Mouse (Mus musculus) limb, embryonic 14.5 days (tissue): ENCODE data around the gene Arhgef25. TPM values are rescaled to one million over a fixed set of nuclear protein-coding genes. Genes with fewer than 3 reads are reported as not detected.

Source experiments
- ATAC-seq: fragments of 200-750 bp; cut with Nextera tagmentation; 2 replicates; pipeline ENCODE4 v1.8.0; 2017; ENCODE audit warnings: low read depth, moderate number of reproducible peaks, moderate TSS enrichment; ENCODE audit not compliant: low FRiP score
- DNase-seq: peaks from one replicate; pipeline ENCODE4 v3.0.0-alpha.2; 2015; ENCODE audit warnings: low spot score
- H3K27ac ChIP-seq: fragments of 300-500 bp; sonication (generic); replicated peaks from 2 replicates; pipeline ENCODE4 v1.5.1; 2014; ENCODE audit warnings: low read depth, mild to moderate bottlenecking, low read length, moderate library complexity, mixed read lengths
- H3K27me3 ChIP-seq: fragments of 300-500 bp; sonication (generic); 2 replicates; pipeline ENCODE4 v1.6.1; 2014; ENCODE audit warnings: low read length, mixed read lengths; ENCODE audit not compliant: control insufficient read depth, insufficient read depth
- H3K36me3 ChIP-seq: fragments of 300-500 bp; sonication (generic); 2 replicates; pipeline ENCODE4 v1.6.1; 2014; ENCODE audit warnings: mild to moderate bottlenecking, low read length, moderate library complexity, mixed read lengths; ENCODE audit not compliant: control insufficient read depth, insufficient read depth
- H3K4me1 ChIP-seq: fragments of 300-500 bp; sonication (generic); 2 replicates; pipeline ENCODE4 v1.6.1; 2014; ENCODE audit warnings: antibody characterized with exemption, low read length, mixed read lengths; ENCODE audit not compliant: control insufficient read depth, insufficient read depth
- H3K4me2 ChIP-seq: fragments of 300-500 bp; sonication (generic); replicated peaks from 2 replicates; pipeline ENCODE4 v1.6.1; 2014; ENCODE audit warnings: low read depth, mild to moderate bottlenecking, low read length, moderate library complexity; ENCODE audit not compliant: severe bottlenecking
- H3K4me3 ChIP-seq: fragments of 300-500 bp; sonication (generic); replicated peaks from 2 replicates; pipeline ENCODE4 v1.5.1; 2014; ENCODE audit warnings: low read length
- H3K9ac ChIP-seq: fragments of 300-500 bp; sonication (generic); 2 replicates; pipeline ENCODE4 v1.6.1; 2014; ENCODE audit warnings: mild to moderate bottlenecking, low read depth, low read length, moderate library complexity; ENCODE audit not compliant: severe bottlenecking
- H3K9me3 ChIP-seq: fragments of 300-500 bp; sonication (generic); 2 replicates; pipeline ENCODE4 v1.6.1; 2016; ENCODE audit warnings: low read length; ENCODE audit not compliant: control insufficient read depth
- POLR2A ChIP-seq: fragments of 200-500 bp; IDR thresholded peaks from 2 replicates; pipeline ENCODE4 v1.8.0; 2012; ENCODE audit warnings: inconsistent platforms, mild to moderate bottlenecking, moderate library complexity, borderline replicate concordance; ENCODE audit not compliant: insufficient read depth, insufficient read length; ENCODE audit errors: extremely low read depth
- WGBS: fragments of 180-500 bp; shearing (Covaris S2); extraction: QIAGEN DNeasy Blood & Tissue Kit; methylation state at CpG from one replicate; pipeline ENCODE4 v1.1.7; 2014; 5-methylcytosine and 5-hydroxymethylcytosine counted together
- polyA plus RNA-seq, 2 experiments: library from polyadenylated mRNA; depleted of rRNA in 1 of 2; stranded (reverse) in 1 of 2; unstranded in 1 of 2; fragments of >200 nt; fragmentation: Nextera tagmentation in 1 of 2; extraction: Ambion mirVana in 1 of 2; gene quantifications; 2 replicates each; pipeline versions ENCODE4 v1.2.1 to v1.2.3; 2012 to 2014

Arhgef25 gene
- polyA plus RNA-seq, 2 experiments = 86.8 to 228 TPM

GRCm38 (mm10) chr10:127185101-127185500, 4.8 kb downstream of the Arhgef25 start:
- no peak for TF ChIP-seq POLR2A
- no peak overlapping the region for H3K27ac ChIP-seq
- ATAC-seq = no peak
- H3K9ac ChIP-seq = no peak overlapping the region
- no peak overlapping the region for H3K4me3 ChIP-seq
- peaks cover 17% of the 10 kb centered on the region for H3K4me1 ChIP-seq
- no peaks in the 10 kb centered on the region for H3K9me3 ChIP-seq
- no peak for DNase-seq
- no peak overlapping the region for H3K4me2 ChIP-seq
- H3K27me3 ChIP-seq = peaks cover 9% of the 10 kb centered on the region
- peaks cover 53% of the 10 kb centered on the region for H3K36me3 ChIP-seq
- 77% methylated on average over 9 of the region's 9 CpGs for WGBS

GRCm38 (mm10) chr10:127183759-127184158, 6.1 kb downstream of the Arhgef25 start:
- DNase-seq (no peak), ATAC-seq (no peak)
- Histone ChIP-seq H3K4me2 (no peak overlapping the region), H3K9me3 (no peaks in the 10 kb centered on the region), H3K4me1 (peaks cover 17% of the 10 kb centered on the region), H3K4me3 (no peak overlapping the region), H3K36me3 (peaks cover 53% of the 10 kb centered on the region), H3K27ac (no peak overlapping the region), H3K27me3 (peaks cover 22% of the 10 kb centered on the region), H3K9ac (no peak overlapping the region)
- WGBS = 17% methylated on average over 16 of the region's 20 CpGs
- no peak for TF ChIP-seq POLR2A

GRCm38 (mm10) chr10:127182624-127183023, 7.3 kb downstream of the Arhgef25 start:
- no peaks in the 10 kb centered on the region for H3K9me3 ChIP-seq
- 86% methylated on average over 4 of the region's 4 CpGs for WGBS
- peaks cover 53% of the 10 kb centered on the region for H3K36me3 ChIP-seq
- DNase-seq = no peak
- no peak overlapping the region for H3K27ac ChIP-seq
- peaks cover 33% of the 10 kb centered on the region for H3K27me3 ChIP-seq
- ATAC-seq = no peak
- peaks cover 22% of the 10 kb centered on the region for H3K4me1 ChIP-seq
- no peak overlapping the region for H3K4me2 ChIP-seq
- H3K4me3 ChIP-seq = no peak overlapping the region
- TF ChIP-seq POLR2A = no peak
- H3K9ac ChIP-seq = no peak overlapping the region

- no peak for TF ChIP-seq POLR2A
- ATAC-seq (no peak), DNase-seq (no peak)
- Histone ChIP-seq H3K4me1 (peaks cover 19% of the 10 kb centered on the region), H3K36me3 (peaks cover 46% of the 10 kb centered on the region), H3K4me3 (no peak overlapping the region), H3K9ac (no peak overlapping the region), H3K9me3 (no peaks in the 10 kb centered on the region), H3K27ac (no peak overlapping the region), H3K27me3 (peaks cover 42% of the 10 kb centered on the region), H3K4me2 (no peak overlapping the region)
- 87% methylated on average over 6 of the region's 6 CpGs for WGBS
Observed at GRCm38 (mm10) chr10:127181566-127181965, 8.3 kb downstream of the Arhgef25 start.

GRCm38 (mm10) chr10:127180695-127181047, 9.2 kb downstream of the Arhgef25 start:
- DNase-seq (no peak), ATAC-seq (no peak)
- H3K27ac ChIP-seq = no peak overlapping the region
- peak overlapping the region; percentile 45 for H3K4me2 ChIP-seq
- H3K4me1 ChIP-seq = peaks cover 19% of the 10 kb centered on the region
- H3K27me3 ChIP-seq = peaks cover 46% of the 10 kb centered on the region
- H3K9me3 ChIP-seq = no peaks in the 10 kb centered on the region
- H3K9ac ChIP-seq = no peak overlapping the region
- peaks cover 37% of the 10 kb centered on the region for H3K36me3 ChIP-seq
- TF ChIP-seq POLR2A = no peak
- peak overlapping the region; percentile 22; the same call in 1 of the 2 replicates for H3K4me3 ChIP-seq
- WGBS = 22% methylated on average over 3 of the region's 3 CpGs
